Mouse (Mus musculus): ENCODE data around the gene Eps8.

The Eps8 gene

GRCm38 (mm10) chr6:137433521-137434137 lies 221.0 kb downstream of the Eps8 start:
- no peak for DNase-seq (ENCODE audit: extremely low spot score, low read depth, low spot score)

Data from hindlimb bud, embryonic 11.5 days (tissue).